Mouse (Mus musculus) testis, adult 2 months (tissue): ENCODE results near the gene Gmfb. TPM values are rescaled to one million over a fixed set of nuclear protein-coding genes. Genes with fewer than 3 reads are reported as not detected.

Source experiments
- H3K27ac ChIP-seq: fragments of 200-500 bp; 2 replicates; pipeline ENCODE4 v1.5.1; 2012; ENCODE audit warnings: low read depth, low read length; ENCODE audit not compliant: control insufficient read depth, insufficient read depth
- H3K27me3 ChIP-seq: fragments of 200-500 bp; 2 replicates; pipeline ENCODE4 v1.6.1; 2012; ENCODE audit warnings: mild to moderate bottlenecking, low read length, moderate library complexity; ENCODE audit not compliant: control insufficient read depth, insufficient read depth
- H3K36me3 ChIP-seq: fragments of 200-500 bp; 2 replicates; pipeline ENCODE4 v1.6.1; 2012; ENCODE audit warnings: mild to moderate bottlenecking, low read length; ENCODE audit not compliant: control insufficient read depth, insufficient read depth
- H3K4me1 ChIP-seq: fragments of 200-500 bp; 2 replicates; pipeline ENCODE4 v1.6.1; 2012; ENCODE audit warnings: low read length; ENCODE audit not compliant: control insufficient read depth, insufficient read depth
- H3K4me3 ChIP-seq: fragments of 200-500 bp; 2 replicates; pipeline ENCODE4 v1.5.1; 2012; ENCODE audit warnings: low read depth, mild to moderate bottlenecking, low read length, moderate library complexity, mixed read lengths; ENCODE audit not compliant: control insufficient read depth
- CTCF ChIP-seq: fragments of 200-500 bp; IDR thresholded peaks from 2 replicates; pipeline ENCODE4 v1.5.1; 2012; ENCODE audit warnings: low read depth, mild to moderate bottlenecking, inconsistent platforms, low read length, moderate library complexity; ENCODE audit not compliant: control insufficient read depth, insufficient read depth, insufficient replicate concordance
- POLR2A ChIP-seq: fragments of 200-500 bp; IDR thresholded peaks from 2 replicates; pipeline ENCODE4 v1.6.1; 2012; ENCODE audit warnings: low read depth, mild to moderate bottlenecking, inconsistent platforms, low read length, moderate library complexity; ENCODE audit not compliant: control insufficient read depth
- polyA plus RNA-seq: library from polyadenylated mRNA; depleted of rRNA; stranded (reverse); fragments of >200 nt; gene quantifications from 2 replicates; pipeline ENCODE4 v1.2.3, GENCODE M21; 2012; rRNA removed

Gene Gmfb
- 56.6 and 69.6 TPM in 2 replicates for polyA plus RNA-seq

- Histone ChIP-seq H3K36me3 (no peaks in the 10 kb centered on the region; the same call in 1 of the 2 replicates), H3K27ac (peak within 1 kb of the TSS; percentile 100), H3K4me1 (peaks cover 5% of the 10 kb centered on the region), H3K27me3 (no peaks in the 10 kb centered on the region), H3K4me3 (peak within 1 kb of the TSS; percentile 98)
- TF ChIP-seq CTCF (no peak), POLR2A (peak; percentile 84)
Observed at GRCm38 (mm10) chr14:46821873-46822716, at the start of gene Gmfb. TSS of gene Gmfb (minus strand) at chr14:46822242.

DNA sequence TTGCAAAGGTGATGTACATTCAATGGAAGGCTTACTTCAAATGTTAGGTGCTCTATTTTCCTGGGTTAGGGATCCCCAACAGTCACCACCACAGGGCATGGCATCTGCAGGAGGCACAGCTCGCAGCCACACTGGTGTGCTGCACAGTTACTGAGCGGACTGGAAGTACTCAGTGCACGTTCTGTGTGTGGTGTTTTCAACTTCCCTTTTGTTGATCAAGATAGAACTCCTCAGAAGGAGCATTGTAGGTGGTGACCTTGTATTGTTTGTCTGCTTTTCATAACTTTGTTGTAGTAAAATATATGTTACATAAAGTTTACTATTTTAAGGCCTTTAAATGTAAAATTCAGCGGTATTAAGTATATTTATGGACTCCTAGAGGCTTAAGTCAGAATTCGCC, 40.9 kb upstream of the Gmfb start:
- Histone ChIP-seq H3K4me1 (no peaks in the 10 kb centered on the region), H3K27ac (no peak overlapping the region), H3K4me3 (no peak overlapping the region), H3K27me3 (no peaks in the 10 kb centered on the region), H3K36me3 (no peaks in the 10 kb centered on the region)
- no peak for TF ChIP-seq POLR2A
- TF ChIP-seq CTCF, result no peak

DNA sequence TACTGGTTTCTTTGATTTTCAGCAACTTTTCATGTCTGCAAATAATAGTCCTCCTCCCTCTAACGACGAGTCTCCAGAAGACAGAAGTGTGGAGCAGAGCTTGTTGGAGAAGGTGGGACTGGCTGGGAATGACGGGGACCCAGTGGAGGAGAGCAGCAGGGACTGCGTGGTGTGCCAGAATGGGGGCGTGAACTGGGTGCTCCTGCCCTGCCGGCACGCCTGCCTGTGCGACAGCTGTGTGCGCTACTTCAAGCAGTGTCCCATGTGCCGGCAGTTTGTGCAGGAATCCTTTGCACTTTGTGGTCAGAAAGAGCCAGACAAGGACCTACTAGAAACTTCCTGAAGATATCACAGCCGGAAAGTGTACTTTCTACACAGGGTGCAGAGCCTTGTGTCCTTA, 31.6 kb upstream of the Gmfb start:
- Histone ChIP-seq H3K4me3 (no peak overlapping the region), H3K36me3 (no peaks in the 10 kb centered on the region), H3K27ac (no peak overlapping the region), H3K4me1 (no peaks in the 10 kb centered on the region), H3K27me3 (no peaks in the 10 kb centered on the region)
- no peak for TF ChIP-seq POLR2A
- no peak for TF ChIP-seq CTCF

GRCm38 (mm10) chr14:46849769-46850168, 27.7 kb upstream of the Gmfb start:
- no peak for TF ChIP-seq CTCF
- TF ChIP-seq POLR2A, result no peak
- Histone ChIP-seq H3K36me3 (no peaks in the 10 kb centered on the region), H3K4me1 (no peaks in the 10 kb centered on the region), H3K27me3 (no peaks in the 10 kb centered on the region), H3K4me3 (no peak overlapping the region), H3K27ac (no peak overlapping the region)

DNA sequence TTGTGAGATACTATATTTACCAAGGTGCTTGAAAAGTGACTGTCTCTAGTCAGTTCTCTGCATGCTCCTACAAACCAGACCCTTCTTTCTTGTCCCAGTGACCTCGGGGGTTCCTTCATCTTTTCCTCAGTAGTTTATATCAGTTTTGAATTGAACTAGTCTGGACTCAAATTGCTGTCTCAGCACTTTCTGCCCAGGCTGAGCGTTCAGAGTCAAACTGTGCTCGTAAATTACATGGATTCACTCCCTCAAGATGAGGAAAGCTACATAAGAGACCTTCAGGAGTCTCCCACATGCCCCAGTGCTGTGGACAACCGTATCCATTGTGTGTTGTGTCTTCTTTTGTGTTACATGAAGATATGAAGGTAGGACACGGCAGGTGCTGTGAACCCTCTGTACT, 26.7 kb upstream of the Gmfb start:
- TF ChIP-seq POLR2A (no peak), CTCF (no peak)
- H3K36me3 ChIP-seq, result no peaks in the 10 kb centered on the region

GRCm38 (mm10) chr14:46848063-46848590, 26.1 kb upstream of the Gmfb start:
- no peaks in the 10 kb centered on the region for H3K4me1 ChIP-seq
- TF ChIP-seq CTCF, result no peak
- no peak for TF ChIP-seq POLR2A
- no peaks in the 10 kb centered on the region for H3K36me3 ChIP-seq
- no peak overlapping the region for H3K4me3 ChIP-seq
- no peaks in the 10 kb centered on the region for H3K27me3 ChIP-seq
- no peak overlapping the region for H3K27ac ChIP-seq

More for the DNA sequence above, 26.7 kb upstream of the Gmfb start:
- no peaks in the 10 kb centered on the region for H3K4me1 ChIP-seq
- H3K4me3 ChIP-seq, result no peak overlapping the region
- no peaks in the 10 kb centered on the region for H3K27me3 ChIP-seq
- no peak overlapping the region for H3K27ac ChIP-seq

- TF ChIP-seq CTCF (no peak), POLR2A (no peak)
- no peaks in the 10 kb centered on the region; the same call in none of the 2 replicates for H3K36me3 ChIP-seq
Observed at GRCm38 (mm10) chr14:46845706-46846105, 23.7 kb upstream of the Gmfb start.

GRCm38 (mm10) chr14:46839326-46839725, 17.3 kb upstream of the Gmfb start:
- Histone ChIP-seq H3K27ac (no peak overlapping the region), H3K4me1 (no peaks in the 10 kb centered on the region), H3K36me3 (no peaks in the 10 kb centered on the region; the same call in none of the 2 replicates), H3K4me3 (no peak overlapping the region), H3K27me3 (no peaks in the 10 kb centered on the region)
- TF ChIP-seq CTCF (no peak), POLR2A (no peak)

More at GRCm38 (mm10) chr14:46845706-46846105, 23.7 kb upstream of the Gmfb start:
- Histone ChIP-seq H3K4me3 (no peak overlapping the region), H3K27me3 (no peaks in the 10 kb centered on the region), H3K4me1 (no peaks in the 10 kb centered on the region), H3K27ac (no peak overlapping the region)
